Mouse (Mus musculus) left cerebral cortex, postnatal 36 days (tissue): ENCODE measurements at regions not wholly inside any gene's neighbourhood (a gene's known extent, or its start where the extent isn't known, plus 50 kb on each side); places are given as distances from the start of the nearest gene placed in this dataset.

ENCODE experiments used
- DNase-seq, 2 experiments: peaks; one replicate each; pipeline ENCODE4 v3.0.0; 2021 to 2022; ENCODE audit warnings: low spot score in 2 of 2, mixed read lengths in 1 of 2
- intact Hi-C: fragments of 180-260 bp; cut with DNase I; formaldehyde crosslinking; loops from one replicate; pipeline ENCODE4 v1.15.1; 2025

DNA sequence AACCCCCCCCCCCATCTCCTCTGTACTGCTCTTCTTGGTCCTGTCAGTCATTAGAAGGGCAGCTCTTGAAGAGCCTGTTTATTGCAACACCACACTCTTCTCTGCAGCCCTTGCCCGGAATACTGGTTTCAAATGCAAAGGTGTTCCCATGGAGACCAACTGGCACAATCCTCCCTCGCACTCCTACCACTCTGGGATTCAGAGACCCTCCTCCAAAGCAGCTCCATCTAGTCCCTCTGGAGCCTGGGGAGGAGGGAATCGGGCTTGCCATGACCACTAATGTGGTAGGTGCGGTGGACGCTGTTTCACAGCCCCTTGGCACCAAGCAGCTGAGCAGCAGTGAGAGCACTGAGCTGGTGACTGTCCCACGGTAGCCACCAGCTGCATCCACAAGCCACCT lies 83.1 kb downstream of the Stk35 start:
- peak; percentile 40 to 44 for DNase-seq
- intact Hi-C loops: loop anchor here (5.0 kb wide), 1 partner anchor 284 kb away; no protein-coding TSS in a partner anchor

DNA sequence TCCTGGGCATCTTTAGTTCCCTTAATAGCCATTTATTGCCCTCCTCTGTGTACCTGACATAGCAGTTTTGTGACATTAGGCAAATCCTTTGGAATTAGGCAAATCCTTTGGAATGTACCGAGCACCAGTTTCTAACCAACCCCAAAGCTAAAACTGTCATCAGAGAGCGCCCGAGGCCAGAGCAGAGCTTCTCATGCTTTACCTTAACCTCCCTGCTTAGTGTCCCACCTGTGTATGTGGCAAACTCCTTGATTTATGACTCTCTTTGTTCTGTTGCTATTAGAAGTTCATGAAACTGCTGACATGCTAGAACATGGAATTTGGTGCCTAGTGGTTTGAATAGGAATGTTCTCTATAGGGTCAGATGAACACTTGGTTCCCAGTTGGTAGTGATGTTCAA lies 84.0 kb downstream of the Stk35 start:
- no peak for DNase-seq
- intact Hi-C loops: loop anchor here (5.0 kb wide), 1 partner anchor 283 kb away; no protein-coding TSS in a partner anchor

DNA sequence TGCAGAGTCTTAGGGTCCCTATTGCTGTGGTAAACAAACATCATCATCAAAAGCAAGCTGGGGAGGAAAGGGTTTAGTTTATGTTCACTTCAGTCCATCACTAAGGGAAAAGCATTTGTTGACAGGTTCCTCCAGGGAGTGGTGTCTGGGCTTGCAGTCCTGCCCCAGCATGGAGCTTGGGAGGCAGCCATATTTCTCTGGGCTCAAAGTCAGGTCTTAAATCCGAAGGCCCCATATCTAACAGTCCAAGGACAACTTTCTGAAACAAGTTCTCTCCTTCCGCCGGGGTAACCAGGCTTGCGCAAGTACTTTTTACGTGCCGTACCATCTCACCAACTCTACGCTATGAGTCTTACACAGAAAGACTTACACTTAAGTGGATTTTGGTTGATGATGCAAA lies 85.2 kb downstream of the Stk35 start:
- intact Hi-C loops: no loop called here
- no peak for DNase-seq

DNA sequence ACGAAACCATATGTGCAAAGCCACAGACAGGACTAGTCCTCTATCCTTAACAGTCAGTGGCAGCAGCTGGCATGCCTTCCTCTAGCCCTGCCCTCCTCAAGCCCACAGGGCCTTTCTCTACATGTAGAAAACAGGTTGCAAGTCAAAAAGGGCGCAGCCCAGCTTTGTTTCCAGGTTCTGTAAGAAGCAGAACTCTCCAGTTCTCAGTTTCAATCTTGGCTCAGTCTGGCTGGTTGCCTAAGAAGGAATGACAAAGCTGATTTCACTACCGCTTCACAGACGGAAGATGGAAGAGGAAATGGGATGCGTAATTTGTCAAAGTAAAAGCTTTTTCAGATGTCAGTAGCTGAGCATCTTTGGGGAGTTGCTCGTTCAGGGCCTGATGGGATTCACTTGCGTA lies 92.9 kb downstream of the Stk35 start:
- intact Hi-C loops: no loop called here

GRCm38 (mm10) chr2:129893832-129894231 lies 93.5 kb downstream of the Stk35 start:
- intact Hi-C loops: no loop called here
- DNase-seq: no peak

More for the DNA sequence above, 92.9 kb downstream of the Stk35 start:
- DNase-seq: no peak

DNA sequence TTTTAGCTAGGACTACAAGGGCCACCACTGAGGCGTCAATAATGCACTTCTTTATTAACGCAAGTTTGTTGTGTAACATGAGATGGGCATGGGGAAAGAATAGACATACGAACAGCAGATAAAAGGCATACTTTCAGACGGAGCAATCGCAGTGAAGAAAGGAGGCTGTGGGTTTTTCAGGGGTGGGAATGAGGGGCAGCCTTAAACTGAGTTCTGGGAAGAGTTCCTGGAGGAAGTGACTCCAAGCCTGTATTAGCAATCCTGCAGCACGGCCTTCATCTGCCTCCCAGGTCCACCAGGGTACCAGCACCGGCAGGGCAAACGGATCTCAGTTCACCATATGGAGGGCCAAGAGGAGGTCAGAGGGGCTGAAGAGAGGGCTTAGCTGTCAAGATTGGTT lies 94.6 kb downstream of the Stk35 start:
- intact Hi-C loops: no loop called here
- DNase-seq: no peak

GRCm38 (mm10) chr2:129895369-129895768 lies 95.1 kb downstream of the Stk35 start:
- no peak for DNase-seq
- intact Hi-C loops: no loop called here

- intact Hi-C loops: no loop called here
- DNase-seq: no peak
Observed at GRCm38 (mm10) chr2:129896696-129897095, 96.4 kb downstream of the Stk35 start.

GRCm38 (mm10) chr2:129903383-129904135 lies 103.2 kb downstream of the Stk35 start:
- intact Hi-C loops: loop anchor here (5.0 to 10.0 kb wide), 2 partner anchors 264 to 341 kb away; no protein-coding TSS in a partner anchor
- no peak for DNase-seq

DNA sequence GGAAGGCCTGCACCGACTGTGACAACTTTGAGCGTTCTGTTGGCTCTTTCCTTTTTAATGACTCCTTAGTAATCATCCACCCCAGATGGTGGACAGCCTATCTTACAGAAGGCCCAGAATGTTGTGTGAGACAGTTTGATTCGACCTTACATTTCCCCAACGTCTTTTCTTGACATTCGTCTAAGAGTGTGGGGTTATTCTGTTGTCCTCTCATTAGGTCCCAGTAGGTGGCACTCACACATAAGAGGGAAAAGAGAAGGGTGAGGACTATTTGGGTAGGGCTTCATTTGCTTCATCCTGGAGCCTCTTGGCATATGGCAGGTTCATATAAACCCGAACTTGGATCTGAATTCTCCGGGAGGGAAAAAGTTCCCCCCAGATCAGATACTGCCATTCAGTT lies 104.4 kb downstream of the Stk35 start:
- DNase-seq: peak in 1 of 2 experiments; percentile 31
- intact Hi-C loops: loop anchor here (1.0 to 10.0 kb wide), 3 partner anchors 154 to 340 kb away; no protein-coding TSS in a partner anchor

DNA sequence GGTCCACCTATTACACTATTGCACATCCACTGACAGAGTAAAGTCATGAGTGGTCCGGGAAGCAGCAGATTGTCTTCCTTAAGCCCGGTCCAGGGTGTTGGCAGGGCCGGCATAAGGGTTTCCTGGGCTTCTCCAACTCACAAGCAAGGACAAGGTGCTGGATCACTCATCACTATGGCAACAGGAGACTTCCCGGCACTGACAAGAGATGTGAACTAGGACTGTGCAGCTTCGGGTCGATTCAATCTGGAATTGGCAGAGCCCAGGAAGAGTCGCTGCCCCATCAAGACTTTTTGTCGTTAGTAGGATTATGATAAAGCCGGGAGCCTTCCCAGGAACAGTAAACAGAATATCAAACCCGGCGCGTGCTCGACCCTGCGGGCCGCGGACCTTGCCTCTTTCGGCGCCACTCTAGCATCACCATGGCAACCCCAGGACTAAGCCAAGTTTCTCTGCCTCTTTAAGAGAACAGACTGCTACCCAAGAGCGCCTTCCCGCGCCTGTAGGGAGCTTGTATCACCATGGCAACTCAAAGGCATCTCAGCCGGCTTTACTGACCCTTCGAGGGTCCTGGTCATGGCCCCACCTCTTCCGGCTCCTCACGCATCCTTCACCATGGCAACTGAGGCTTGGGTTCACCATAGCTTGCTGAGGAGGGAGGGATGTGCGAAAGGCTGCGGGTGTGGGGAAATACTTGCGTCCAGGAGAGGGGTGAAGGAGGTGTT lies 103.3 kb upstream of the Tgm3 start:
- DNase-seq: peak; percentile 75
- intact Hi-C loops: loop anchor here (10.0 kb wide), 1 partner anchor 336 kb away; no protein-coding TSS in a partner anchor

- DNase-seq: no peak
- intact Hi-C loops: loop anchor here (5.0 kb wide), 1 partner anchor 76 kb away; no protein-coding TSS in a partner anchor
Observed at GRCm38 (mm10) chr2:129911203-129911921, 100.8 kb upstream of the Tgm3 start.

DNA sequence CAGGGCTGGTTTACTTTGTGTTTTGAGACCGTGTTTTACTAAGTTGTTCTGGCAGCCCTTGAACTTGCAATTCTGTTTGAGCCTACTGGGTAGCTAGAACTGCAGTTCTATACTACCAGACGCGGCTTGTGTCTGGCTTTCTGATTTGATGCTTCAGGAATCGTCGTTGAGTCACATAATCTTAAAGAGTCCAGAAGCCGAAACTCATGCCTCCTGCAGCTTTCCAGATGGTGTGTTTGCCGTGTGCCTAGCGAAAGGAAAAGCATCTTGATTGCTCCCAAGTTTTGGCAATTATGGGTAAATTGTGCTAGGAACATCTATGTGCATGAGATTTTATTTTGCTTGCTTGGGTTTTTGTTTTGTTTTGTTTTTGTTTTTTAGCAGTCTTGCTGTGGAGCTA lies 99.6 kb upstream of the Tgm3 start:
- intact Hi-C loops: loop anchor here (5.0 kb wide), 1 partner anchor 75 kb away; no protein-coding TSS in a partner anchor
- DNase-seq: peak in 1 of 2 experiments; percentile 23

DNA sequence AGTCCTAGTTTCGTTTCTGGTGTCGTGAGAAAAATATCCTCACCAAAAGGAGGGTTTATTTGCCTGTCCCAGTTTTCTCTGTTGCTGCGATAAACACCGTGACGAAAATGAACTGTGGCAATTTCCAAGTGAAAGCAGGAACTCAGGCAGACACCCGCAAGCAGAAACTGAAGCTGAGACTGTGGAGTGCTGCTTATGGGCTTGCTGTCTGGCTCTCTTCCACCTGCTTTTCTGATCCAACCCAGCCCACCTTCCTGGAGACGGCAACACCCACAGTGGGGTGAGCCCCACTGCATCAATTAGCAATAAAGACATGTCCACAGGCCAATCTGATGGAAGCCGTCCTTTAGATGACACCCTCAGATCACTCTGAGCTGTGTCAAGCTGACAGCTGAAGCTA lies 97.9 kb upstream of the Tgm3 start:
- DNase-seq: peak; percentile 38 to 44
- intact Hi-C loops: loop anchor here (5.0 kb wide), 1 partner anchor 73 kb away; no protein-coding TSS in a partner anchor

DNA sequence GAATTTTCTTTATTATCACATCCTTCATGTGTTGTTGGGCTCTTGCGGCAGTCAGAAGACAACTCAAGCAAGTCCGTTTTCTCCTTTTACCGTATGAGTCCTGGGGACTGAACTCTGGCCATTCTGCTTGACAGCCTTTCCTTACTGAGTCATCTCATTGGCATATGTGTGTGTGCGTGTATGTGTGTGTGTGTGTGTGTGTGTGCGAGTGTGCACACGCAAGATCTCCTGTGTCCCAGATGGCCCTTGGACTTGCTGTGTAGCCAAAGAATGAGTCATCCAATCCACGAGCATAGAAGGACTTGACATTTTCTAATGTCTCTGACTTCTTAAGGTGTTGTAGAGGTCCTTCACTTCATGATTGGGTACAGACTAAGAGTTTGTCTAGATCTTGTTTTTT lies 95.7 kb upstream of the Tgm3 start:
- DNase-seq: no peak
- intact Hi-C loops: no loop called here

DNA sequence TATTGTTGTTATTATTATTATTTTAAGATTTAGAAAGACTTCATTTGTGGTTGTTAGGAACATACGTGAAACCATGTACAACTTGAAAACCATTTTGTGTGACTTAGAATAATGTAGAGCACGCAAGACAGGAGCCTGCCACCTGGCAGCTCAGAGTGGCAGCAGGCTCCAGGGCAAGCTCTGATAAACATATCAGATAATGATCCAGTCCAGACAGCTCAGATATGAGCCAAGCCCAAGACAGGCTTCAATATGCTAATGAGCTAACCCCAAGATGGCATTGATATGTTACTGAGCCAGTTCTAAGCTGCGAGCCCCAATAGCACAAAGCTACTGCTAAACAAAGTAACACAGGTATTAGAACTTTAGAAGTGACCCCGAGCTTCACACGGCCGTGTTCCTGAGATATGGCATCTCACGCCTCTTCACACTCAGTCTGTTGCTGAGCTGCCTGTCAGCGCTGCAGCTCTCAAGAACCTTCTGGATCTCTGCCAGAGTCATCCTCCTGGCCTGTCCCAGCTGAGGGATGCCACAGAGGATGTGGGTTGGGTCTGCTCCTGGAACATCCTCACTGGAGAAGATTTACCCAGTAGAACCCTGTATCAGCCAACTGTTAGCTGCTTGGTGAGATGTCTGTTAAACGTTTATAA lies 93.9 kb upstream of the Tgm3 start:
- intact Hi-C loops: no loop called here
- no peak for DNase-seq

DNA sequence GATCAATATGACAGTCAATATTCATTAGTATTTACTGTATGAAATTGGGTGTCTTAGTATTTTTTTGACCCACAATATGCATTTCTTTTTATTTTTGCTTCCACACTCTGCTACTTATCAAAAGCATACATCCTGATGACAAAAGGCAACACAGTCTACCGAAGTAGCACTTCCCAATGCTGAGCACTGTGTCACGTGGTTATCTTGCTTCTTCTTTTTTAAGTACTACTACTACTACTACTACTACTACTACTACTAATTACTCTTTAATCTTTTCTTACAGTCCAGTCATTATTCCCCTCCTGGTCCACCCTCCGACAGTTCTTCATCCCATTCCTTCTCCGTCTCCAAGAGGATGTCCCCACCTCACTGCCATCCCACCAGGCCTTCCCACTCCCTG lies 92.6 kb upstream of the Tgm3 start:
- no peak for DNase-seq
- intact Hi-C loops: no loop called here

DNA sequence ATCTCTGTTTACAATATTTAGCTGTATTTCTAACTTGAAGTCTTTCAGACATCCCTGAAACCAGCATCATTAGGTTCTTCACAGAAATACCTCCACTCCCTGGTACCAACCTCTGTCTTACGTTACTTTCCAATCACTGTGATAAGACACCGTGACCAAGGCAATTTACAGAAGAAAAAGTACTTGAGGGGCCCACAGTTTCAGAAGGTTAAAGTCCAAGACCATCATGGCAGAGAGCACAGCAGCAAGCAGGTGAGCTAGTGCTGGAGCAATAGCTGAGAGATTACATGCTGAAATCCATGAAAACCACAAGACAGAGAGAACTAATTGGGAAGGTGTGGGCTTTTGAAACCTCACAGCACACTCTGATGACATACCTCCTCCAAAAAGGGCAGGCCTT lies 84.9 kb upstream of the Tgm3 start:
- DNase-seq: no peak

DNA sequence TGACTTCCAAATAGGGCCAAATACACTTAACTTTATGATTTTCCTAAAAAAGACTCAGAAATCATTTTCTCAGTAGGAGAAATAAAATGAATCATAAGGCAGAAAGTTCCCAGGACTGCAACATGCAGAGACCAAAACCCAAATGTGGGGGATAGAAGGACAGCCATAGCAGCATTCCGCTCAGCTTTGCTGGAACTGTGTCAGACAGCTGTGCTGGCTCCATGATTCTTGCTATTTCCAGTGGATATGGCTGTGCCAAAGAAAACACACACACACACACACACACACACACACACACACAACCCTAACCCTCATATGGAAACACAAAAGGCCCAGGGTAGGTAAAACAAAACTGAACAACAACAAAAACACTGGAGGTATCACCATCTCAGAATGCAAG lies 78.6 kb upstream of the Tgm3 start:
- no peak for DNase-seq
- intact Hi-C loops: no loop called here

More for the DNA sequence above, 84.9 kb upstream of the Tgm3 start:
- intact Hi-C loops: no loop called here

DNA sequence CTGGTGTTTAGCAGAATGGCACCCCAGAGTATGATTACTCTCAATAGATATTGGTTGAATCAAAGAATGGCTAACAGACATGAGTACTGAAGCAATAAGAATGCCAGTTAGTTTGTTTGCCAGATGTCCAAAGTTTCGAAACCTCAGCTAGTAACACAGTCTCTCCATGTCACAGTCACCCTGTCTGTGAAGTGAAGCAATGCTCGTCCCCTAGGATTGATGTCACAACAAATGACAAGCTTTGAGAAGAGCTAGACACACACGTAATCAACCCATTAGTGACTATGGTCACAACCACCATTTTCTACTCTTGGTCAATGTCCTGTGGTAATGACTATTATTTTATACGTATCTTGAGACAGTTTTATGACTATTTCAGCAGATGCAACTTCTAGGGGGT lies 69.3 kb upstream of the Tgm3 start:
- intact Hi-C loops: no loop called here
- no peak for DNase-seq
